Comparison of ENCODE assay signal across 9 mouse cellular contexts in genomic region chr15:78942663-78943062, GRCm38 (mm10). TPM values are rescaled to one million over a fixed set of nuclear protein-coding genes. Genes with fewer than 3 reads are reported as not detected.
DNase-seq lines count a peak whose midpoint lies in the region; ATAC-seq lines count a peak whose summit lies in the region.
"Had no signal": no experiment of that assay in that cellular context is flagged by ENCODE, and none has a peak within 500 bp of the region (broad histone marks: within the 10 kb centered on the region; RNA-seq: fewer than 3 reads in every experiment).

No protein-coding gene starts in this region.

- peak overlapping the region; percentile 33 for H3K4me3 ChIP-seq in hindbrain, embryonic 13.5 days
- H3K4me3 ChIP-seq: megakaryocyte, embryonic 14.5 days had no signal

- H3K27ac ChIP-seq in hindbrain, embryonic 13.5 days = peak overlapping the region; percentile 72; the same call in 1 of the 2 replicates

- H3K27me3 ChIP-seq in hindbrain, embryonic 13.5 days = no peaks in the 10 kb centered on the region

- peak; percentile 91 for DNase-seq in NIH3T3 (ENCODE audit: low read depth)
- peak; percentile 91 to 92 for DNase-seq in cerebellum, postnatal 25 days
- DNase-seq in frontal cortex, postnatal 25 days (ENCODE audit: low spot score in 2 of 2) = peak; percentile 65 to 71
- peak; percentile 67 to 90 for DNase-seq in layer of hippocampus, postnatal 25 days (ENCODE audit: extremely low spot score in 1 of 2, low spot score in 1 of 2)
- peak; percentile 84 for DNase-seq in lung, postnatal 14 days
- DNase-seq in retina, embryonic 14.5 days (ENCODE audit: low spot score) = peak; percentile 90
- DNase-seq in urinary bladder, postnatal 10 days (ENCODE audit: low spot score) = peak; percentile 35

- ATAC-seq in hindbrain, embryonic 13.5 days (ENCODE audit: low FRiP score) = peak; percentile 36

- H3K4me2 ChIP-seq in hindbrain, embryonic 13.5 days = peak overlapping the region; percentile 56

- H3K36me3 ChIP-seq in hindbrain, embryonic 13.5 days = peaks cover 41% of the 10 kb centered on the region

- no peaks in the 10 kb centered on the region for H3K9me3 ChIP-seq in hindbrain, embryonic 13.5 days
- H3K9me3 ChIP-seq: megakaryocyte, embryonic 14.5 days had no signal

- H3K9ac ChIP-seq in hindbrain, embryonic 13.5 days = peak overlapping the region; percentile 72

- H3K4me1 ChIP-seq in hindbrain, embryonic 13.5 days (replicated peaks) = peaks cover 16% of the 10 kb centered on the region

- WGBS in hindbrain, embryonic 13.5 days = 3% methylated on average over 9 of the region's 9 CpGs

RNA-seq across cellular contexts. Expression of gene Triobp, which starts 4.9 kb away (rescaled TPM):
- polyA plus RNA-seq in hindbrain, embryonic 13.5 days (2015; fragmentation: Nextera tagmentation; extraction: Ambion mirVana) = 31.6 and 36.6 TPM in 2 replicates
- total RNA-seq in layer of hippocampus, postnatal 25 days (2021) = 10 to 100 TPM; 14.0 to 16.0 TPM

RNA-seq across cellular contexts. Expression of gene Nol12, which starts 7.9 kb away (rescaled TPM):
- polyA plus RNA-seq in hindbrain, embryonic 13.5 days (2015; fragmentation: Nextera tagmentation; extraction: Ambion mirVana) = 57.4 and 62.3 TPM in 2 replicates
- 10 to 100 TPM; 37.4 to 37.6 TPM for total RNA-seq in layer of hippocampus, postnatal 25 days (2021)

RNA-seq across cellular contexts. Expression of gene Lgals1, which starts 16.1 kb away (rescaled TPM):
- 193 and 202 TPM in 2 replicates for polyA plus RNA-seq in hindbrain, embryonic 13.5 days (2015; fragmentation: Nextera tagmentation; extraction: Ambion mirVana)
- total RNA-seq in layer of hippocampus, postnatal 25 days (2021) = 10 to 100 TPM; 15.0 to 18.0 TPM

RNA-seq across cellular contexts. Expression of gene Pdxp, which starts 28.9 kb away (rescaled TPM):
- 62.7 and 64.3 TPM in 2 replicates for polyA plus RNA-seq in hindbrain, embryonic 13.5 days (2015; fragmentation: Nextera tagmentation; extraction: Ambion mirVana)
- total RNA-seq in layer of hippocampus, postnatal 25 days (2021) = 100 to 1,000 TPM; 161 to 187 TPM

RNA-seq across cellular contexts. Expression of gene Sh3bp1, which starts 43.1 kb away (rescaled TPM):
- polyA plus RNA-seq in hindbrain, embryonic 13.5 days (2015; fragmentation: Nextera tagmentation; extraction: Ambion mirVana) = 3.8 and 4.5 TPM in 2 replicates
- 10 to 100 TPM; 24.3 to 25.3 TPM for total RNA-seq in layer of hippocampus, postnatal 25 days (2021)

Comparison
In these comparisons a context has a peak if more than half of its experiments do, and no peak if none do; other contexts are left out.
1. Peak in every context shown above with its lines: DNase-seq, ATAC-seq, H3K4me3 ChIP-seq and H3K27ac ChIP-seq.
2. DNase-seq: peak in every context shown above with its lines; median percentile 92 in cerebellum, postnatal 25 days; 91 in NIH3T3; 90 in retina, embryonic 14.5 days; 84 in lung, postnatal 14 days; 78 in layer of hippocampus, postnatal 25 days; 68 in frontal cortex, postnatal 25 days; 35 in urinary bladder, postnatal 10 days.